Comparison of ENCODE assay signal across 22 mouse cellular contexts in the genomic region with DNA sequence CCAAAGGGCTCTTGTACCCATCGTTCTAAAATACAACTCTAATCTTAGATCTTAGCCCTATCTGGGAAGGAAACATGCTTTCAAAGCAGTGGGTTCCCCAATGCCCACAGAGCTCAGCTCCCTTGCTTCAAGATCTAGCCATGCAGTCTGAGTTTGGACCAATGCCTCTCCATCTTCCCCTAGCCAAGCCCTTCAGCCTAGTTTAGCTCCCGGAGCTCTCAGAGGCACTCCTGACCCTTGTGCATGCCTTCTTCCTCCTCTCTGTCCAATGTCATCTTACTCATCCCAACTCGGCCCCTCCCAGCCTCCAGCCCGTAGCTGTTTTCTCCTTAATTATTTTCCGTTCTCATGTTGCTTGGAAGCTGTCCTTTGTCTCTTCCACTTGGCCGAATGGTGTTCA.
"Had no signal": no experiment of that assay in that cellular context is flagged by ENCODE, and none has a peak within 500 bp of the region (broad histone marks: within the 10 kb centered on the region; RNA-seq: fewer than 3 reads in every experiment).

No protein-coding gene starts in this region.

- ATAC-seq: hindbrain, postnatal 0 days; intestine, embryonic 16.5 days had no signal

- DNase-seq: gastrocnemius, postnatal 10 days; gastrocnemius, postnatal 36 days; heart, postnatal 14 days; heart, postnatal 36 days; kidney, adult 11 months; kidney, adult 8-10 months; kidney, postnatal 10 days; layer of hippocampus, adult 9-11 months; layer of hippocampus, postnatal 36 days; left cerebral cortex, postnatal 4 days; liver, embryonic 13.5 days; lung, adult 18-20 months had no signal

- H3K4me2 ChIP-seq: heart, embryonic 11.5 days; heart, embryonic 13.5 days; heart, embryonic 15.5 days; hindbrain, embryonic 13.5 days; hindbrain, embryonic 15.5 days; limb, embryonic 13.5 days; limb, embryonic 15.5 days; liver, embryonic 13.5 days; liver, embryonic 15.5 days had no signal

- H3K9ac ChIP-seq: heart, embryonic 13.5 days; heart, embryonic 15.5 days; hindbrain, embryonic 13.5 days; hindbrain, embryonic 15.5 days; limb, embryonic 13.5 days; limb, embryonic 15.5 days; liver, embryonic 13.5 days; liver, embryonic 15.5 days had no signal

- H3K4me3 ChIP-seq: heart, embryonic 13.5 days; heart, embryonic 15.5 days; hindbrain, embryonic 13.5 days; hindbrain, embryonic 15.5 days; limb, embryonic 13.5 days; limb, embryonic 15.5 days; liver, embryonic 13.5 days; liver, embryonic 15.5 days had no signal

- H3K27ac ChIP-seq: heart, embryonic 13.5 days; heart, embryonic 15.5 days; hindbrain, embryonic 13.5 days; hindbrain, embryonic 15.5 days; hindbrain, postnatal 0 days; limb, embryonic 13.5 days; limb, embryonic 15.5 days; liver, embryonic 13.5 days; liver, embryonic 15.5 days had no signal

- H3K36me3 ChIP-seq: heart, embryonic 13.5 days; heart, embryonic 15.5 days; hindbrain, embryonic 13.5 days; hindbrain, embryonic 15.5 days; limb, embryonic 13.5 days; limb, embryonic 15.5 days; liver, embryonic 13.5 days; liver, embryonic 15.5 days had no signal

- H3K9me3 ChIP-seq: heart, embryonic 13.5 days; heart, embryonic 15.5 days; hindbrain, embryonic 13.5 days; hindbrain, embryonic 15.5 days; limb, embryonic 13.5 days; limb, embryonic 15.5 days; liver, embryonic 13.5 days; liver, embryonic 15.5 days had no signal

- H3K27me3 ChIP-seq: heart, embryonic 13.5 days; heart, embryonic 15.5 days; hindbrain, embryonic 13.5 days; hindbrain, embryonic 15.5 days; limb, embryonic 13.5 days; limb, embryonic 15.5 days had no signal
